In genomic region chr3:137288301-137288942, GRCm38 (mm10) we compare ENCODE assay signal across 26 mouse cellular contexts. TPM values are rescaled to one million over a fixed set of nuclear protein-coding genes. Genes with fewer than 3 reads are reported as not detected.
DNase-seq lines count a peak whose midpoint lies in the region; ATAC-seq lines count a peak whose summit lies in the region.
"Had no signal": no experiment of that assay in that cellular context is flagged by ENCODE, and none has a peak within 500 bp of the region (broad histone marks: within the 10 kb centered on the region; RNA-seq: fewer than 3 reads in every experiment).

No protein-coding gene starts in this region.

- H3K4me1 ChIP-seq in kidney, embryonic 14.5 days (ENCODE audit: control insufficient read depth, insufficient read depth, low read length) = peaks cover 12% of the 10 kb centered on the region; the same call in 1 of the 2 replicates
- H3K4me1 ChIP-seq: hindbrain, embryonic 15.5 days; stomach, embryonic 15.5 days had no signal

- DNase-seq in kidney, postnatal 25 days = no peak
- peak; percentile 10 for DNase-seq in spleen, adult 12 weeks (ENCODE audit: low spot score)
- DNase-seq in spleen, postnatal 4 days (ENCODE audit: low spot score in 2 of 2) = no peak
- peak; percentile 42 to 46 for DNase-seq in spleen, postnatal 36 days (ENCODE audit: low spot score in 2 of 2)
- no peak for DNase-seq in cerebellum, postnatal 4 days (ENCODE audit: low spot score in 2 of 2)
- no peak for DNase-seq in layer of hippocampus, postnatal 36 days
- DNase-seq: adrenal gland, adult 8-10 months; cerebellum, adult 18-20 months; cerebellum, postnatal 25 days; forebrain, postnatal 0 days; heart, postnatal 4 days; kidney, postnatal 4 days; thymus, postnatal 25 days had no signal

- peak; percentile 92 for ATAC-seq in kidney, embryonic 14.5 days (ENCODE audit: low FRiP score, low TSS enrichment)
- peak; percentile 59 for ATAC-seq in granulocyte monocyte progenitor cell, adult 5-6 weeks (replicated peaks; ENCODE audit: poor library complexity, severe bottlenecking)
- ATAC-seq: activated CD4-positive, CD25-positive, alpha-beta regulatory T cell, adult 4 months; forebrain, postnatal 0 days; intestine, postnatal 0 days; lung, postnatal 0 days had no signal

- no peaks in the 10 kb centered on the region for H3K36me3 ChIP-seq in kidney, embryonic 14.5 days (ENCODE audit: control insufficient read depth, insufficient read depth, low read length)
- H3K36me3 ChIP-seq: heart, embryonic 15.5 days; hindbrain, embryonic 15.5 days; neural tube, embryonic 15.5 days; stomach, embryonic 15.5 days had no signal

- 29% methylated on average over 7 of the region's 7 CpGs for WGBS in kidney, embryonic 14.5 days

- H3K27me3 ChIP-seq in kidney, embryonic 14.5 days (ENCODE audit: control insufficient read depth, insufficient read depth, low read length) = no peaks in the 10 kb centered on the region
- H3K27me3 ChIP-seq: heart, embryonic 15.5 days; hindbrain, embryonic 15.5 days; neural tube, embryonic 15.5 days; stomach, embryonic 15.5 days had no signal

- H3K4me3 ChIP-seq in kidney, embryonic 14.5 days (ENCODE audit: low read length) = no peak overlapping the region
- H3K4me3 ChIP-seq: heart, embryonic 15.5 days; hindbrain, embryonic 15.5 days; left cerebral cortex, adult 2 months; neural tube, embryonic 15.5 days; stomach, embryonic 15.5 days had no signal

- H3K4me2 ChIP-seq in kidney, embryonic 14.5 days (replicated peaks; ENCODE audit: low read depth, low read length) = no peak overlapping the region
- H3K4me2 ChIP-seq: heart, embryonic 15.5 days; hindbrain, embryonic 15.5 days; midbrain, embryonic 11.5 days; neural tube, embryonic 15.5 days; stomach, embryonic 15.5 days had no signal

- H3K27ac ChIP-seq in kidney, embryonic 14.5 days (ENCODE audit: low read depth, low read length) = no peak overlapping the region; the same call in 1 of the 2 replicates
- H3K27ac ChIP-seq: heart, embryonic 15.5 days; hindbrain, embryonic 15.5 days; left cerebral cortex, adult 2 months; macrophage; neural tube, embryonic 15.5 days; stomach, embryonic 15.5 days had no signal

- H3K9me3 ChIP-seq in kidney, embryonic 14.5 days (ENCODE audit: control insufficient read depth, low read length) = no peaks in the 10 kb centered on the region
- H3K9me3 ChIP-seq: heart, embryonic 15.5 days; hindbrain, embryonic 15.5 days; neural tube, embryonic 15.5 days; stomach, embryonic 15.5 days had no signal

- H3K9ac ChIP-seq in kidney, embryonic 14.5 days (ENCODE audit: low read depth, low read length) = no peak overlapping the region
- H3K9ac ChIP-seq: forebrain, postnatal 0 days; heart, embryonic 15.5 days; hindbrain, embryonic 15.5 days; neural tube, embryonic 15.5 days; stomach, embryonic 15.5 days had no signal

RNA-seq across cellular contexts. Expression of gene Emcn, which starts 52.4 kb away (rescaled TPM):
- 94.7 and 114 TPM in 2 replicates for polyA plus RNA-seq in kidney, embryonic 14.5 days (2014; fragmentation: Nextera tagmentation; extraction: Ambion mirVana)
- total RNA-seq in granulocyte monocyte progenitor cell, adult 5-6 weeks (2014; fragmentation: Nextera tagmentation) = 0.34 TPM in 1 of 2 replicates, not detected in the other
- total RNA-seq in granulocyte monocyte progenitor cell, adult 5-6 weeks (2017) = 0.57 and 1.7 TPM in 2 replicates
- 1 to 10 TPM; 5.6 to 7.0 TPM for total RNA-seq in layer of hippocampus, postnatal 36 days (2021)
- total RNA-seq: MEL had no signal
- polyA plus RNA-seq: macrophage had no signal

Comparison
In these comparisons a context has a peak if more than half of its experiments do, and no peak if none do; other contexts are left out.
1. DNase-seq: peak in spleen, adult 12 weeks (single experiment) and spleen, postnatal 36 days (2 of 2); none in kidney, postnatal 25 days (0 of 2), spleen, postnatal 4 days (0 of 2), cerebellum, postnatal 4 days (0 of 2) and layer of hippocampus, postnatal 36 days (0 of 2).